Mouse (Mus musculus) C2C12 (cell line): ENCODE data around the gene Pigk.

Experiments used
- CTCF ChIP-seq: IDR thresholded peaks from one replicate; pipeline ENCODE4 v1.5.1; 2011; ENCODE audit not compliant: control insufficient read depth, insufficient read depth, insufficient read length
- MYOD1 ChIP-seq: IDR thresholded peaks from one replicate; pipeline ENCODE4 v1.6.1; 2011; ENCODE audit warnings: low read depth; ENCODE audit not compliant: control insufficient read depth, insufficient read length
- USF1 ChIP-seq: IDR thresholded peaks from one replicate; pipeline ENCODE4 v1.6.1; 2011; ENCODE audit warnings: low read depth, mild to moderate bottlenecking, control low read depth, moderate library complexity

DNA sequence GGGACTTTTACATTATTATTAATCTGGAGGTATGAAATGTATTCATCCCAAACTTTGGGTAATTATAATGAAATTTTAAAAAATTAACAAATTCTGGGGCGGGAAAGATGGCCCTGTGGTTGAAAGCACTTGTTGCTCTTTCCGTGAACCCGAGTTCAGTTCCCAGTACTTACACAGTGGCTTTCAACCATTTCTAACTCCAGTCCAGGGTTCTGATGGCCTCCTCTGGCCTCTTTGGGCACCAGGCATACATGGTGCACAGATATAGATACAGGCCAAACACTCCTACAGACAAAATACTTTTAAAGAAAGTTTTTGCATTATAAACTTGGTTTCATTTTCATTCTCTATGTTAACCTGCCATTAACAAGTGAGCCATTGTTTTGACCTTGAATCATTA, 199.7 kb downstream of the Pigk start:
- TF ChIP-seq CTCF (no peak), MYOD1 (no peak), USF1 (no peak)
